Comparison of ENCODE assay signal across 25 mouse cellular contexts in the genomic region with DNA sequence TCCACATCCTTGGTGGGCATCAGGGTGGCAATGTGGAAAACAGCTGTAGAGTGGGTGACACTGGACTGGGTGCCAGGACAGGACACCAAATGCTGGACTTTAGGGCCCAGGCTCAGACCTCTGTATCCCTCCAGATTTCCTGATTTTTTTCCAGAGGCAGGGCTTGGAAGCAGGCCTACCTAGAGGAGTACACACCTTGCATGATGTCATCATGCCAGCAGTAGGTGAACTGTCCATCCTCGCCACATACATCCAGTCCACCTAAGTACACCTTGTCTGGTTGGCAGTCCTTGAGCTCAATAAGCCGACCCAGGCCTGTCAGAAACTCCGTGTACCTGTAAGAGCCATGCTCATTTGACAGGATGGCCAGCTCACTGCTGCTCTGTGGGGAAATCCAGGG.
"Had no signal": no experiment of that assay in that cellular context is flagged by ENCODE, and none has a peak within 500 bp of the region (broad histone marks: within the 10 kb centered on the region; RNA-seq: fewer than 3 reads in every experiment).

No protein-coding gene starts in this region.

- H3K27me3 ChIP-seq: heart, embryonic 12.5 days; hindbrain, embryonic 13.5 days; hindbrain, embryonic 15.5 days; kidney, embryonic 15.5 days; limb, embryonic 13.5 days; limb, embryonic 15.5 days; liver, embryonic 12.5 days had no signal

- H3K4me1 ChIP-seq: heart, embryonic 12.5 days; hindbrain, embryonic 13.5 days; hindbrain, embryonic 15.5 days; kidney, embryonic 15.5 days; limb, embryonic 13.5 days; limb, embryonic 15.5 days; liver, embryonic 12.5 days had no signal

- DNase-seq: gastrocnemius, postnatal 14 days; gastrocnemius, postnatal 36 days; heart, adult 18-20 months; heart, postnatal 14 days; heart, postnatal 36 days; kidney, adult 11 months; kidney, adult 2 months; kidney, adult 9 months; kidney, postnatal 14 days; kidney, postnatal 36 days; layer of hippocampus, adult 9-11 months; layer of hippocampus, postnatal 36 days; left cerebral cortex, postnatal 4 days; lung, adult 18-20 months had no signal

- H3K4me3 ChIP-seq: heart, embryonic 10.5 days; heart, embryonic 12.5 days; hindbrain, embryonic 13.5 days; hindbrain, embryonic 15.5 days; kidney, embryonic 15.5 days; limb, embryonic 13.5 days; limb, embryonic 15.5 days; liver, embryonic 12.5 days had no signal

- H3K27ac ChIP-seq: heart, embryonic 10.5 days; hindbrain, embryonic 13.5 days; hindbrain, embryonic 15.5 days; hindbrain, postnatal 0 days; kidney, embryonic 15.5 days; kidney, postnatal 0 days; limb, embryonic 13.5 days; limb, embryonic 15.5 days; liver, embryonic 12.5 days; liver, embryonic 14.5 days had no signal

- H3K9ac ChIP-seq: heart, embryonic 12.5 days; hindbrain, embryonic 13.5 days; hindbrain, embryonic 15.5 days; kidney, embryonic 15.5 days; limb, embryonic 13.5 days; limb, embryonic 15.5 days; liver, embryonic 12.5 days; liver, embryonic 14.5 days had no signal
